Mouse (Mus musculus) CD8-positive naive resting alpha-beta T cell, adult 2 months (primary cell): Measurements from ENCODE around the gene Slitrk2.

Source experiments
- DNase-seq, 2 experiments: peaks; one replicate each; pipeline ENCODE4 v3.0.0; 2022; ENCODE audit warnings: low read depth in 2 of 2, low spot score in 2 of 2

Slitrk2 gene

DNA sequence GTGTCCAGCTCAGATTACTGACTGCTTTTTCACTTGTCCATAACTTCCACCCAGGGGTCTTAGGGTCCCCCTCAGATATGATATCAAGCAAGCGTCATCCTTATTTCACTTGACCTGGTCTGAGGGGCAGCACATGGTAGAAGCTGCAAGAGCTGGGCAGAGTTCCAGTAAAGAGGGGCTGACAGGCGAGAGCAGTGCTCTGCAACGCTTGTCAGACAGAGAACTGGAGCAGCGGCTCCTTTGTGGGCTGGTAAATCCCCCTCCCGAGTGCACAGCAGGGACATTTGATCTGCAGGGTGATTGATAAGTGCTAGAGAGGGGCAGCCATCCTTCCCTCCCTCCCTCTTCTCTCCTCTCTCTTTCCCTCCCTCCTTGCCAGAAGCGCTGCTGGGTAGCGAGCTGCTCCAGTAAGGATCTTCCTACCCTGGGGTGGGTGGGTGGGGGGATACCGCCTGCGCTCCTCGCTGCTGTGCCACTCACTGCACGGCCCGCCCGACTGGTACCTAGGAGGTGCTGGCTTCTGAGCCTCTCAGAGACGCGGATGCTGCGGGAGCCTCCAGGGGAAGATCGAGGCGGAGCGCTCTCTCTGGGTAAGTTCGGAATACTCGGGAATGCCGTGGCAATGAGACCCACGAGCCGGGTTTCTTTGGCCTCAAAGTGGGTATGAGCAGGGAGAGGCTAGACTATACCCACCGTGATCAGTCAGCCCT lies at the start of gene Slitrk2:
TSS of gene Slitrk2 (plus strand) at position 408 of the 710 bp plus-strand sequence.
- DNase-seq: no peak

DNA sequence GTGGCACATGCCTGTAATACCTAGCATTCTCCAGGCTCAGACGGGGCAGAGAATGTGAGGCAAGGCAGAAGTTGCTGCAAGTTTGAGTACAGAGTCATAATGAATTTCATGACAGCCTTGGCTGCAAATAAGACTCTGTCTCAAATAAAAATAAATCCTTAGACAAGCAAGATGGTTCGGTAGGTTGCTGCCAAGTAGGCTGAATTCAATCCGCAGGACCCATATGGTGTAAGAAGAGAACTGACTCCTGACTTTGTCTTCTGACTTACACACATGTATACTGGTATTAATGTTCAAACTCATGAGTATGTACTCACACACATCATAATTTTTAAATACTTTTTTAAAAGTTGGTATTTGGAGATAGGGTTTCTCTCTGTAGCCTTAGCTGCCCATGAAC lies 43.6 kb upstream of the Slitrk2 start:
- DNase-seq: no peak

DNA sequence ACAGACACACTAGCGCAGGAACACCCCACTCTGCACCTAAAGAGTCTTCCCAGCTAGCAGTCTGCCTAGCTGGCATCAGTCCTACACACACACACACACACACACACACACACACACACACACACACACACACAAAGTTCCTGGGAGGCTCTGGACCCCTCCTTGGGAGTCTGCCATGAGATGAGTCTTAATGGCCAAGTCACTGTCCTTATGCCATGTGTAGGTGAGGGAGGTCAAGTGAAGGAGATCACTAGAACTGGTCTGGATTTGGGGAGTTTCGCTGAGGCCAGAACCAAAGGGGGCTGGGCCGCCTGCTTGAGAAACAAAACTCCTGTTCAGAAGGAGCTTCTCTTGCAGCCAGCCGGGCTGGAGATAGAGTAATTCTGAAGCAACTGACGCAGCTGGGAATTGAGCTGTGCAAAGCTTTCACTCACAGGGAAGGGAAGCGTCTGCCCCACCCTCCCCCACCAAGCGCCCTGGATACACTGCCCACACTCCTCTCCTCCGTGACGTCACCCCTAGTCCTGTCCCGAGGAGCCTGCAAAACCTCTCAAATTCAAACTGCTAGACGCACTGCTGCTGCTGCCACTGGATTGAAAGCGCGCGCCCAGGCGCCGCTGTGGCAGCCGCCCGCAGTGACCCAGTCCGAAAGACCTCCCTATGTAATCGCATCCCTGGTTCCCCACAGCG lies 3.5 kb downstream of the Slitrk2 start:
- no peak for DNase-seq

DNA sequence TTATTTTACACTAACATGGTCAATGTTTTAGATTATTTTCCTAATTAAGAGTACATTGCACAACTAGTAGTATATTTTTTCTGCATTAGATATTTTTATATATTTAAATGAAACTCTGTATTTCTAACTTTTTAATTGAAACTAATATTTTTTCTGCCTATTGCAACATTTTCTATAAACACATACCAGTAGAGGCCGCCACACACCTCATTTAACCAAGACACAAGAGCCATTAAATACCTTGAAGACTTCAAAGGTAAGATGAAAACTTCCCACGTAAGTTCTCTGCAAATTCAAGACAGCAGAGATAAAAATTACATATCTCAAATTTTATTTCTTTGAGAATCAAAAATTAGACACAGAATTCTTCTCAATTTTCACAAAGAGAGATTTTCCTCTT lies 8.2 kb downstream of the Slitrk2 start:
- DNase-seq: no peak

DNA sequence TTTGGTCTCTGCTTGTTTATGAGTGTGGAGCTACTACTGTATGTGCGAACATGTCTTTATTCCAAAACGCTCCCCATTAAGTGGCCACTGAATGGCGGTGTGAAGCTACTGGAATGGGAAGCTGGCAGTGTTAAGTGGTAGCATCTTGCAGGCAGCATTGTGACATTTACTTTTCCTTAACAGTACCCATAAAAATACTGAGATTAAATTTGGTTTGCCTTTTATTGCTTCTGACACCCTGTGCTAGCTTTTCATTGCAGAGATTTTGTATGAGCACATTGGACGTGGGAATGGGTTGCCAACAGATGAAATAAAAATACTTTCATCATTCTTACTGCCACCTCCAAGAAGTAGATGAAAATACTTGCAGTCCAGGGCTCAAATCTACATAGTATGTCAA lies 27.8 kb downstream of the Slitrk2 start:
- no peak for DNase-seq

DNA sequence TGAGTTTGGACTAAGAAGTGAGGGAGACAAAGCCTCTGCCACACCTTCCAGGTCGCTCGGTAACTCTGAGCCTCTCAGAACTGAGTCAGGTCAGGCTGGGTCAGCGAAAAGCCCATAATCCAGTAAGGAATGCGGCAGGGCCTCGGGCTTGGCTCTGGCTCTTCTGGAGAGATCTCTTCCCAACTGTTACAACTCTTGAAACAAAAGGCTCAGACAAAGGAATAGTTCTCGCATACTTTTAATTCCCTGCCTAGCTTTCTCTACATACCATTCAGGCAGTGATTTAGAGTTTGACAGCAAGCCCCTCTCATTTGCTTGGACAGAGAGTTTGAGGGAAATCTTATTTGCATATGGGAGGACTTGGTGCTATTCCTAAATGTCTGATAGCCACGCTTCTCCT lies 29.5 kb downstream of the Slitrk2 start:
- no peak for DNase-seq
